ENCODE assay signal across 14 mouse cellular contexts in the genomic region with DNA sequence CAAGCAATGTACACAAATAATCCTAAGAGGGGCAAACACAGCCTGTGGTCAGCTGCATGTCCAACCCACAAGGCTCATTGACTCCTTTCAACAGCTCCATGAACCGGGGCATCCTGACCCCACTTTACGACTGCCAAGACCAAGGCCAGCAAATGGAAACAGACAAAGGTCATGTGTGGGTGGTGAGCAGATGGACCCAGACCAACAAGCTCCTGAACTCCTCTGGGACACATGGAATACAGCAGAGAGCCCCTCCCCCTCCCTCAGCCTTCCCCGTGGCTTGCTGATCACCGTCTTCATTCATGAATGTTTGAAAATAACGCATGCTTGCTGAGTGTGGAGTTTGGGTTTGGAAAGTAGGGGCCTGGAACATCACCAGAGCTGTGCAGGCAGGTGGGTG. TPM values are rescaled to one million over a fixed set of nuclear protein-coding genes. Genes with fewer than 3 reads are reported as not detected.
A peak's percentile ranks its signal among the peaks of the same experiment; 100 is the strongest.
DNase-seq lines count a peak whose midpoint lies in the region; ATAC-seq lines count a peak whose summit lies in the region.
"Had no signal": no experiment of that assay in that cellular context is flagged by ENCODE, and none has a peak within 500 bp of the region (broad histone marks: within the 10 kb centered on the region; RNA-seq: fewer than 3 reads in every experiment).

No protein-coding gene starts in this region.

- H3K27me3 ChIP-seq in liver, embryonic 11.5 days (replicated peaks; ENCODE audit: control insufficient read depth, insufficient read depth, low read length): no peaks in the 10 kb centered on the region
- no peaks in the 10 kb centered on the region for H3K27me3 ChIP-seq in limb, embryonic 10.5 days (ENCODE audit: low read depth, poor library complexity, severe bottlenecking)
- H3K27me3 ChIP-seq in neural tube, embryonic 15.5 days (replicated peaks): no peaks in the 10 kb centered on the region
- H3K27me3 ChIP-seq: CH12.LX; embryonic facial prominence, embryonic 15.5 days; forebrain, embryonic 12.5 days; stomach, embryonic 15.5 days had no signal

- WGBS in liver, embryonic 11.5 days: 65% methylated on average over 5 of the region's 5 CpGs
- 70% methylated on average over 5 of the region's 5 CpGs for WGBS in limb, embryonic 10.5 days
- WGBS in neural tube, embryonic 15.5 days: 49% methylated on average over 5 of the region's 5 CpGs

- no peak overlapping the region for H3K4me3 ChIP-seq in liver, embryonic 11.5 days (ENCODE audit: low read depth, low read length)
- no peak overlapping the region for H3K4me3 ChIP-seq in limb, embryonic 10.5 days
- no peak overlapping the region for H3K4me3 ChIP-seq in neural tube, embryonic 15.5 days (replicated peaks)
- H3K4me3 ChIP-seq: embryonic facial prominence, embryonic 15.5 days; forebrain, embryonic 12.5 days; megakaryocyte, embryonic 14.5 days; stomach, embryonic 15.5 days had no signal

- no peak overlapping the region for H3K27ac ChIP-seq in liver, embryonic 11.5 days (ENCODE audit: low read depth, low read length)
- 0 out of 2 replicates have a peak overlapping the region, but pooled peaks have one; percentile 14 for H3K27ac ChIP-seq in limb, embryonic 10.5 days
- no peak overlapping the region for H3K27ac ChIP-seq in neural tube, embryonic 15.5 days (replicated peaks)
- H3K27ac ChIP-seq: embryonic facial prominence, embryonic 15.5 days; forebrain, embryonic 12.5 days; stomach, embryonic 15.5 days had no signal

- peak; percentile 11 to 50 for DNase-seq in adrenal gland, adult (ENCODE audit: inconsistent age in 2 of 2, low spot score in 1 of 2)
- no peak for DNase-seq in adrenal gland, adult 8-10 months
- peak; percentile 7 for DNase-seq in liver
- DNase-seq in liver, embryonic 11.5 days (ENCODE audit: low spot score): no peak
- DNase-seq in limb, embryonic 10.5 days (ENCODE audit: low spot score): no peak
- peak; percentile 29 for DNase-seq in ovary, postnatal 14 days (ENCODE audit: low spot score)
- DNase-seq in thymus, postnatal 36 days: no peak

- H3K36me3 ChIP-seq in liver, embryonic 11.5 days (ENCODE audit: control insufficient read depth, insufficient read depth, low read length): no peaks in the 10 kb centered on the region
- no peaks in the 10 kb centered on the region for H3K36me3 ChIP-seq in limb, embryonic 10.5 days
- H3K36me3 ChIP-seq in neural tube, embryonic 15.5 days: peaks cover 3% of the 10 kb centered on the region; the same call in 1 of the 2 replicates
- H3K36me3 ChIP-seq: embryonic facial prominence, embryonic 15.5 days; forebrain, embryonic 12.5 days; stomach, embryonic 15.5 days had no signal

- no peak overlapping the region for H3K9ac ChIP-seq in liver, embryonic 11.5 days (ENCODE audit: low read depth, low read length)
- H3K9ac ChIP-seq in neural tube, embryonic 15.5 days (replicated peaks): no peak overlapping the region
- H3K9ac ChIP-seq: embryonic facial prominence, embryonic 15.5 days; forebrain, embryonic 12.5 days; stomach, embryonic 15.5 days had no signal

- no peaks in the 10 kb centered on the region for H3K9me3 ChIP-seq in liver, embryonic 11.5 days (ENCODE audit: control insufficient read depth, low read length)
- H3K9me3 ChIP-seq in limb, embryonic 10.5 days (replicated peaks): no peaks in the 10 kb centered on the region
- no peaks in the 10 kb centered on the region for H3K9me3 ChIP-seq in neural tube, embryonic 15.5 days (replicated peaks)
- H3K9me3 ChIP-seq: embryonic facial prominence, embryonic 15.5 days; forebrain, embryonic 12.5 days; megakaryocyte, embryonic 14.5 days; stomach, embryonic 15.5 days had no signal

- no peak overlapping the region for H3K4me2 ChIP-seq in liver, embryonic 11.5 days
- no peak overlapping the region for H3K4me2 ChIP-seq in neural tube, embryonic 15.5 days
- H3K4me2 ChIP-seq: embryonic facial prominence, embryonic 15.5 days; forebrain, embryonic 12.5 days; stomach, embryonic 15.5 days had no signal

- no peak for ATAC-seq in liver, embryonic 11.5 days (replicated peaks; ENCODE audit: low FRiP score)
- ATAC-seq in neural tube, embryonic 15.5 days (ENCODE audit: low FRiP score): no peak
- ATAC-seq: Patski had no signal

- H3K4me1 ChIP-seq in liver, embryonic 11.5 days (replicated peaks; ENCODE audit: control insufficient read depth, insufficient read depth, low read length): no peaks in the 10 kb centered on the region
- peaks cover 33% of the 10 kb centered on the region for H3K4me1 ChIP-seq in limb, embryonic 10.5 days
- no peaks in the 10 kb centered on the region; the same call in 1 of the 2 replicates for H3K4me1 ChIP-seq in neural tube, embryonic 15.5 days
- H3K4me1 ChIP-seq: megakaryocyte, embryonic 14.5 days had no signal

RNA-seq across cellular contexts. Expression of a gene that starts 57.3 kb away (rescaled TPM):
- total RNA-seq in adrenal gland, adult 8-10 months (2022): 10 to 100 TPM; 12.4 to 24.3 (median 16.8) TPM
- polyA plus RNA-seq in liver, embryonic 11.5 days (2014; fragmentation: Nextera tagmentation; extraction: Ambion mirVana): 3.8 and 4.2 TPM in 2 replicates
- polyA plus RNA-seq in limb, embryonic 10.5 days (2016; fragmentation: Nextera tagmentation; extraction: Ambion mirVana): 3.9 and 7.4 TPM in 2 replicates
- 22.4 and 23.3 TPM in 2 replicates for polyA plus RNA-seq in neural tube, embryonic 15.5 days (2015; fragmentation: Nextera tagmentation; extraction: Ambion mirVana)
- total RNA-seq: CH12.LX had no signal
- polyA plus RNA-seq: Patski had no signal

Comparison
In these comparisons a context has a peak if more than half of its experiments do, and no peak if none do; other contexts are left out.
1. DNase-seq: peak in adrenal gland, adult (2 of 2), liver (single experiment) and ovary, postnatal 14 days (single experiment); none in adrenal gland, adult 8-10 months (single experiment), liver, embryonic 11.5 days (single experiment), limb, embryonic 10.5 days (single experiment) and thymus, postnatal 36 days (0 of 2).